Mouse (Mus musculus): Measurements from ENCODE around the gene Wdr35. TPM values are rescaled to one million over a fixed set of nuclear protein-coding genes. Genes with fewer than 3 reads are reported as not detected.

Wdr35 gene
- polyA plus RNA-seq, 1 experiment from 2014 or later = 32.6 TPM

- ATAC-seq (ENCODE audit: insufficient number of reproducible peaks, insufficient read depth, low FRiP score, low TSS enrichment, low read depth) = peak; percentile 63
- H3K27me3 ChIP-seq = peaks cover 7% of the 10 kb centered on the region; the same call in 1 of the 2 replicates
- H3K4me1 ChIP-seq (replicated peaks) = peaks cover 23% of the 10 kb centered on the region
- peak within 1 kb of the TSS; percentile 99 for H3K4me2 ChIP-seq
- WGBS = under 1% methylated on average over 42 of the region's 42 CpGs
- H3K4me3 ChIP-seq (replicated peaks) = peak within 1 kb of the TSS; percentile 51
- no peaks in the 10 kb centered on the region for H3K36me3 ChIP-seq
- no peaks in the 10 kb centered on the region for H3K9me3 ChIP-seq
- H3K27ac ChIP-seq = peak within 1 kb of the TSS; percentile 74
- peak within 1 kb of the TSS; percentile 58 for H3K9ac ChIP-seq (replicated peaks)
Measured at GRCm38 (mm10) chr12:8947714-8948464, 25.8 kb upstream of the Wdr35 start, which contains the start of gene Matn3. TSS of gene Matn3 (plus strand) at chr12:8947929.

GRCm38 (mm10) chr12:8953136-8953535, 20.6 kb upstream of the Wdr35 start:
- Histone ChIP-seq H3K4me1 (replicated peaks) (peaks cover 15% of the 10 kb centered on the region), H3K4me3 (replicated peaks) (no peak overlapping the region), H3K27ac (peak overlapping the region; percentile 83; the same call in 1 of the 2 replicates), H3K9me3 (no peaks in the 10 kb centered on the region), H3K36me3 (no peaks in the 10 kb centered on the region), H3K27me3 (peaks cover 7% of the 10 kb centered on the region; the same call in 1 of the 2 replicates), H3K4me2 (no peak overlapping the region), H3K9ac (replicated peaks) (no peak overlapping the region)
- no peak for ATAC-seq (ENCODE audit: insufficient number of reproducible peaks, insufficient read depth, low FRiP score, low TSS enrichment, low read depth)
- 36% methylated on average over 10 of the region's 10 CpGs for WGBS

GRCm38 (mm10) chr12:8954161-8954561, 19.5 kb upstream of the Wdr35 start:
- no peaks in the 10 kb centered on the region for H3K36me3 ChIP-seq
- no peak overlapping the region for H3K4me3 ChIP-seq (replicated peaks)
- peaks cover 9% of the 10 kb centered on the region for H3K4me1 ChIP-seq (replicated peaks)
- H3K27me3 ChIP-seq = no peaks in the 10 kb centered on the region
- peak overlapping the region; percentile 83 for H3K27ac ChIP-seq
- H3K4me2 ChIP-seq = no peak overlapping the region
- no peak overlapping the region for H3K9ac ChIP-seq (replicated peaks)
- H3K9me3 ChIP-seq = no peaks in the 10 kb centered on the region
- 41% methylated on average over 9 of the region's 9 CpGs for WGBS
- peak; percentile 81 for ATAC-seq (ENCODE audit: insufficient number of reproducible peaks, insufficient read depth, low FRiP score, low TSS enrichment, low read depth)

GRCm38 (mm10) chr12:8961607-8962316, 11.9 kb upstream of the Wdr35 start:
- Histone ChIP-seq H3K27ac (peak overlapping the region; percentile 59), H3K36me3 (no peaks in the 10 kb centered on the region)

GRCm38 (mm10) chr12:8969828-8970227, 3.9 kb upstream of the Wdr35 start:
- Histone ChIP-seq H3K9me3 (no peaks in the 10 kb centered on the region), H3K27ac (peak overlapping the region; percentile 66; the same call in 1 of the 2 replicates), H3K36me3 (no peaks in the 10 kb centered on the region), H3K27me3 (no peaks in the 10 kb centered on the region), H3K4me2 (peak overlapping the region; percentile 17; the same call in 1 of the 2 replicates), H3K9ac (replicated peaks) (no peak overlapping the region), H3K4me3 (replicated peaks) (no peak overlapping the region), H3K4me1 (replicated peaks) (peaks cover 17% of the 10 kb centered on the region)
- peak; percentile 85 for ATAC-seq (ENCODE audit: insufficient number of reproducible peaks, insufficient read depth, low FRiP score, low TSS enrichment, low read depth)
- WGBS = 13% methylated on average over 9 of the region's 9 CpGs

More at GRCm38 (mm10) chr12:8961607-8962316, 11.9 kb upstream of the Wdr35 start:
- Histone ChIP-seq H3K4me1 (replicated peaks) (peaks cover 11% of the 10 kb centered on the region), H3K9me3 (no peaks in the 10 kb centered on the region), H3K4me3 (replicated peaks) (no peak overlapping the region), H3K4me2 (no peak overlapping the region), H3K27me3 (no peaks in the 10 kb centered on the region), H3K9ac (replicated peaks) (no peak overlapping the region)
- ATAC-seq (ENCODE audit: insufficient number of reproducible peaks, insufficient read depth, low FRiP score, low TSS enrichment, low read depth) = peak; percentile 26; the same call in 1 of the 2 replicates
- whole genome bisulfite sequencing = 46% methylated on average over 9 of the region's 9 CpGs

GRCm38 (mm10) chr12:8975076-8975475, 1.4 kb downstream of the Wdr35 start:
- no peak overlapping the region for H3K4me2 ChIP-seq

GRCm38 (mm10) chr12:8993231-8993630, 19.5 kb downstream of the Wdr35 start:
- Histone ChIP-seq H3K36me3 (peaks cover 41% of the 10 kb centered on the region), H3K27ac (no peak overlapping the region), H3K9me3 (no peaks in the 10 kb centered on the region), H3K4me2 (no peak overlapping the region), H3K27me3 (no peaks in the 10 kb centered on the region), H3K4me3 (replicated peaks) (no peak overlapping the region), H3K4me1 (replicated peaks) (no peaks in the 10 kb centered on the region), H3K9ac (replicated peaks) (no peak overlapping the region)
- 77% methylated on average over 8 of the region's 8 CpGs for WGBS
- ATAC-seq (ENCODE audit: insufficient number of reproducible peaks, insufficient read depth, low FRiP score, low TSS enrichment, low read depth) = no peak

More at GRCm38 (mm10) chr12:8975076-8975475, 1.4 kb downstream of the Wdr35 start:
- no peaks in the 10 kb centered on the region for H3K9me3 ChIP-seq
- no peak overlapping the region for H3K27ac ChIP-seq
- H3K4me3 ChIP-seq (replicated peaks) = peak overlapping the region; percentile 61; the same call in 1 of the 2 replicates
- ATAC-seq (ENCODE audit: insufficient number of reproducible peaks, insufficient read depth, low FRiP score, low TSS enrichment, low read depth) = no peak
- no peak overlapping the region for H3K9ac ChIP-seq (replicated peaks)
- peaks cover 19% of the 10 kb centered on the region for H3K36me3 ChIP-seq
- 89% methylated on average over 3 of the region's 3 CpGs for WGBS
- H3K4me1 ChIP-seq (replicated peaks) = peaks cover 11% of the 10 kb centered on the region
- no peaks in the 10 kb centered on the region for H3K27me3 ChIP-seq

- Histone ChIP-seq H3K36me3 (peaks cover 22% of the 10 kb centered on the region), H3K27ac (no peak overlapping the region), H3K9me3 (no peaks in the 10 kb centered on the region), H3K4me2 (no peak overlapping the region), H3K4me1 (replicated peaks) (no peaks in the 10 kb centered on the region), H3K27me3 (no peaks in the 10 kb centered on the region), H3K4me3 (replicated peaks) (no peak overlapping the region), H3K9ac (replicated peaks) (no peak overlapping the region)
- WGBS = 92% methylated on average over 4 of the region's 4 CpGs
- ATAC-seq (ENCODE audit: insufficient number of reproducible peaks, insufficient read depth, low FRiP score, low TSS enrichment, low read depth) = no peak
Measured at GRCm38 (mm10) chr12:8998318-8998717, 24.6 kb downstream of the Wdr35 start.

- Histone ChIP-seq H3K9me3 (no peaks in the 10 kb centered on the region), H3K36me3 (peaks cover 19% of the 10 kb centered on the region), H3K4me1 (replicated peaks) (0 out of 2 replicates have a peak, but pooled peaks cover 2% of the 10 kb centered on the region), H3K27ac (no peak overlapping the region), H3K4me2 (no peak overlapping the region), H3K4me3 (replicated peaks) (no peak overlapping the region), H3K9ac (replicated peaks) (no peak overlapping the region), H3K27me3 (no peaks in the 10 kb centered on the region)
- ATAC-seq (ENCODE audit: insufficient number of reproducible peaks, insufficient read depth, low FRiP score, low TSS enrichment, low read depth) = no peak
- WGBS = 13% methylated on average over 5 of the region's 5 CpGs
Measured at GRCm38 (mm10) chr12:9002038-9002648, 28.5 kb downstream of the Wdr35 start.

- WGBS = 67% methylated on average over 4 of the region's 4 CpGs
- 0 out of 2 replicates have a peak, but pooled peaks cover 3% of the 10 kb centered on the region for H3K4me1 ChIP-seq (replicated peaks)
- no peak for ATAC-seq (ENCODE audit: insufficient number of reproducible peaks, insufficient read depth, low FRiP score, low TSS enrichment, low read depth)
Measured at GRCm38 (mm10) chr12:9007146-9007545, 33.5 kb downstream of the Wdr35 start.

GRCm38 (mm10) chr12:9007811-9008210, 34.1 kb downstream of the Wdr35 start:
- no peak overlapping the region for H3K4me3 ChIP-seq (replicated peaks)
- H3K4me1 ChIP-seq (replicated peaks) = 0 out of 2 replicates have a peak, but pooled peaks cover 3% of the 10 kb centered on the region
- WGBS = 93% methylated on average over 6 of the region's 6 CpGs
- no peak for ATAC-seq (ENCODE audit: insufficient number of reproducible peaks, insufficient read depth, low FRiP score, low TSS enrichment, low read depth)
- H3K27me3 ChIP-seq = no peaks in the 10 kb centered on the region
- no peaks in the 10 kb centered on the region for H3K9me3 ChIP-seq
- H3K27ac ChIP-seq = no peak overlapping the region
- H3K4me2 ChIP-seq = no peak overlapping the region
- H3K36me3 ChIP-seq = peaks cover 32% of the 10 kb centered on the region; the same call in 1 of the 2 replicates
- no peak overlapping the region for H3K9ac ChIP-seq (replicated peaks)

More at GRCm38 (mm10) chr12:9007146-9007545, 33.5 kb downstream of the Wdr35 start:
- H3K9ac ChIP-seq (replicated peaks) = no peak overlapping the region
- H3K4me3 ChIP-seq (replicated peaks) = no peak overlapping the region
- no peak overlapping the region for H3K4me2 ChIP-seq
- no peak overlapping the region for H3K27ac ChIP-seq
- no peaks in the 10 kb centered on the region for H3K27me3 ChIP-seq
- no peaks in the 10 kb centered on the region for H3K9me3 ChIP-seq
- peaks cover 28% of the 10 kb centered on the region; the same call in 1 of the 2 replicates for H3K36me3 ChIP-seq

All from limb, embryonic 12.5 days (tissue).